Mouse (Mus musculus) MEL (cell line): Measurements from ENCODE around the gene Syk. TPM values are rescaled to one million over a fixed set of nuclear protein-coding genes. Genes with fewer than 3 reads are reported as not detected.
A peak's percentile ranks its signal among the peaks of the same experiment; 100 is the strongest.

ENCODE experiments used
- DNase-seq: peaks from one replicate; pipeline ENCODE4 v3.0.0; 2011; ENCODE audit warnings: low read depth, low spot score
- H3K27ac ChIP-seq: 2 replicates; pipeline ENCODE4 v1.5.1; 2012; ENCODE audit warnings: low read depth, mild to moderate bottlenecking, control low read depth, low read length, moderate library complexity; ENCODE audit not compliant: control insufficient read depth
- H3K27me3 ChIP-seq, 2 experiments: fragments of 150-350 bp in 1 of 2; sonication (generic) in 1 of 2; 2 replicates each; pipeline ENCODE4 v1.6.1; 2012; ENCODE audit warnings: low read length in 2 of 2, mild to moderate bottlenecking in 2 of 2, improper control_type of control experiment in 1 of 2, moderate library complexity in 1 of 2; ENCODE audit not compliant: insufficient read depth in 2 of 2, control insufficient read depth in 1 of 2
- H3K36me3 ChIP-seq, 2 experiments: 2 replicates each; pipeline ENCODE4 v1.6.1; 2012 to 2014; ENCODE audit warnings: low read length in 2 of 2, improper control_type of control experiment in 1 of 2, inconsistent platforms in 1 of 2, mild to moderate bottlenecking in 1 of 2; ENCODE audit not compliant: insufficient read depth in 2 of 2, control insufficient read depth in 1 of 2
- H3K4me1 ChIP-seq, 2 experiments: fragments of 150-350 bp in 1 of 2; sonication (generic) in 1 of 2; 2 replicates each; pipeline ENCODE4 v1.6.1; 2012; ENCODE audit warnings: low read length in 2 of 2, improper control_type of control experiment in 1 of 2, mild to moderate bottlenecking in 1 of 2; ENCODE audit not compliant: insufficient read depth in 2 of 2, control insufficient read depth in 1 of 2
- H3K4me3 ChIP-seq, 2 experiments: fragments of 150-350 bp in 1 of 2; sonication (generic) in 1 of 2; 2 replicates each; pipeline ENCODE4 v1.5.1; 2012; ENCODE audit warnings: low read depth in 2 of 2, low read length in 2 of 2, mild to moderate bottlenecking in 2 of 2, moderate library complexity in 2 of 2, control low read depth in 1 of 2, improper control_type of control experiment in 1 of 2; ENCODE audit not compliant: control insufficient read depth in 1 of 2, insufficient read depth in 1 of 2
- H3K79me2 ChIP-seq: 2 replicates; pipeline ENCODE4 v1.6.1; 2012; ENCODE audit warnings: mild to moderate bottlenecking, low read length, moderate library complexity; ENCODE audit not compliant: control insufficient read depth, poor library complexity, insufficient read depth
- H3K9ac ChIP-seq: 2 replicates; pipeline ENCODE4 v1.6.1; 2012; ENCODE audit warnings: low read depth, mild to moderate bottlenecking, control low read depth, low read length, moderate library complexity; ENCODE audit not compliant: control insufficient read depth, poor library complexity, severe bottlenecking
- H3K9me3 ChIP-seq: fragments of 150-350 bp; sonication (generic); replicated peaks from 2 replicates; pipeline ENCODE4 v1.6.1; 2012; ENCODE audit warnings: mild to moderate bottlenecking, low read length, improper control_type of control experiment, moderate library complexity; ENCODE audit not compliant: insufficient read depth
- BHLHE40 ChIP-seq: IDR thresholded peaks from 2 replicates; pipeline ENCODE4 v1.6.1; 2012; ENCODE audit warnings: low read depth, mild to moderate bottlenecking, inconsistent platforms, low read length, improper control_type of control experiment, borderline replicate concordance
- CHD2 ChIP-seq: IDR thresholded peaks from 2 replicates; pipeline ENCODE4 v1.6.1; 2011; ENCODE audit warnings: low read length, improper control_type of control experiment
- ELF1 ChIP-seq: IDR thresholded peaks from 2 replicates; pipeline ENCODE4 v1.6.1; 2014; ENCODE audit warnings: low read depth, mild to moderate bottlenecking, inconsistent platforms, low read length, improper control_type of control experiment, moderate library complexity
- EP300 ChIP-seq, 2 experiments: IDR thresholded peaks; 2 replicates each; pipeline ENCODE4 v1.6.1; 2011; ENCODE audit warnings: improper control_type of control experiment in 2 of 2, low read length in 2 of 2, low read depth in 1 of 2, mild to moderate bottlenecking in 1 of 2
- ETS1 ChIP-seq: IDR thresholded peaks from 2 replicates; pipeline ENCODE4 v1.6.1; 2012; ENCODE audit warnings: low read depth, mild to moderate bottlenecking, inconsistent platforms, low read length, improper control_type of control experiment, moderate library complexity
- GABPA ChIP-seq: IDR thresholded peaks from 2 replicates; pipeline ENCODE4 v1.6.1; 2012; ENCODE audit warnings: low read depth, mild to moderate bottlenecking, inconsistent platforms, low read length, improper control_type of control experiment, moderate library complexity
- GATA1 ChIP-seq: IDR thresholded peaks from 2 replicates; pipeline ENCODE4 v1.6.1; 2011; ENCODE audit warnings: low read depth, low read length, improper control_type of control experiment
- JUND ChIP-seq: IDR thresholded peaks from 2 replicates; pipeline ENCODE4 v1.6.1; 2011; ENCODE audit warnings: low read depth, mild to moderate bottlenecking, improper control_type of control experiment, low read length
- MEF2A ChIP-seq: IDR thresholded peaks from 2 replicates; pipeline ENCODE4 v1.6.1; 2014; ENCODE audit warnings: low read depth, mild to moderate bottlenecking, inconsistent platforms, low read length, improper control_type of control experiment; ENCODE audit not compliant: poor library complexity, insufficient replicate concordance, severe bottlenecking; ENCODE audit errors: extremely low read depth
- MXI1 ChIP-seq: IDR thresholded peaks from 2 replicates; pipeline ENCODE4 v1.6.1; 2011; ENCODE audit warnings: mild to moderate bottlenecking, low read depth, low read length, improper control_type of control experiment
- MYB ChIP-seq: IDR thresholded peaks from 2 replicates; pipeline ENCODE4 v1.6.1; 2011; ENCODE audit warnings: mild to moderate bottlenecking, low read depth, low read length, improper control_type of control experiment
- MYC ChIP-seq: IDR thresholded peaks from 2 replicates; pipeline ENCODE4 v1.6.1; 2011; ENCODE audit warnings: low read depth, mild to moderate bottlenecking, low read length, improper control_type of control experiment, moderate library complexity
- POLR2A ChIP-seq, 2 experiments: IDR thresholded peaks; 2 replicates each; pipeline ENCODE4 v1.6.1; 2011 to 2012; ENCODE audit warnings: low read length in 2 of 2, mild to moderate bottlenecking in 2 of 2, control low read depth in 1 of 2, improper control_type of control experiment in 1 of 2, low read depth in 1 of 2, moderate library complexity in 1 of 2; ENCODE audit not compliant: control insufficient read depth in 1 of 2, insufficient read depth in 1 of 2, poor library complexity in 1 of 2
- POLR2AphosphoS2 ChIP-seq: IDR thresholded peaks from 2 replicates; pipeline ENCODE4 v1.6.1; 2011; ENCODE audit warnings: low read length, improper control_type of control experiment
- RCOR1 ChIP-seq: IDR thresholded peaks from 2 replicates; pipeline ENCODE4 v1.6.1; 2012; ENCODE audit warnings: low read depth, mild to moderate bottlenecking, inconsistent platforms, low read length, improper control_type of control experiment
- SIN3A ChIP-seq: IDR thresholded peaks from 2 replicates; pipeline ENCODE4 v1.6.1; 2012; ENCODE audit warnings: low read length, improper control_type of control experiment, inconsistent platforms
- TBP ChIP-seq: IDR thresholded peaks from 2 replicates; pipeline ENCODE4 v1.8.0; 2011; ENCODE audit warnings: low read depth, low read length, improper control_type of control experiment
- TCF12 ChIP-seq: IDR thresholded peaks from 2 replicates; pipeline ENCODE4 v1.6.1; 2014; ENCODE audit warnings: low read depth, mild to moderate bottlenecking, inconsistent platforms, low read length, improper control_type of control experiment, moderate library complexity
- USF1 ChIP-seq: IDR thresholded peaks from 2 replicates; pipeline ENCODE4 v1.6.1; 2014; ENCODE audit warnings: low read depth, mild to moderate bottlenecking, inconsistent platforms, low read length, improper control_type of control experiment, moderate library complexity
- ZC3H11A ChIP-seq: IDR thresholded peaks from 2 replicates; pipeline ENCODE4 v1.6.1; 2012; ENCODE audit warnings: low read depth, mild to moderate bottlenecking, inconsistent platforms, low read length, improper control_type of control experiment
- ZKSCAN1 ChIP-seq: IDR thresholded peaks from 2 replicates; pipeline ENCODE4 v1.6.1; 2012; ENCODE audit warnings: low read depth, mild to moderate bottlenecking, inconsistent platforms, low read length, improper control_type of control experiment, moderate library complexity
- polyA plus RNA-seq, 2 experiments: library from polyadenylated mRNA; stranded (reverse) in 1 of 2; unstranded in 1 of 2; fragments of >175 nt in 1 of 2; fragments of >200 nt in 1 of 2; gene quantifications; 2 replicates each; pipeline versions ENCODE4 v1.2.1 to v1.2.4; 2012; ENCODE audit warnings: low replicate concordance in 2 of 2, low read depth in 1 of 2; ENCODE audit not compliant: insufficient read length in 2 of 2, insufficient read depth in 1 of 2, missing spikeins in 1 of 2
- total RNA-seq: library from RNA; depleted of rRNA; stranded (reverse); fragments of 300-350 nt; gene quantifications from 2 replicates; pipeline ENCODE4 v1.2.3, GENCODE M21; 2012

The Syk gene
- total and polyA plus RNA-seq, 3 experiments = 14.4 to 23.8 TPM; not detected in 1

DNA sequence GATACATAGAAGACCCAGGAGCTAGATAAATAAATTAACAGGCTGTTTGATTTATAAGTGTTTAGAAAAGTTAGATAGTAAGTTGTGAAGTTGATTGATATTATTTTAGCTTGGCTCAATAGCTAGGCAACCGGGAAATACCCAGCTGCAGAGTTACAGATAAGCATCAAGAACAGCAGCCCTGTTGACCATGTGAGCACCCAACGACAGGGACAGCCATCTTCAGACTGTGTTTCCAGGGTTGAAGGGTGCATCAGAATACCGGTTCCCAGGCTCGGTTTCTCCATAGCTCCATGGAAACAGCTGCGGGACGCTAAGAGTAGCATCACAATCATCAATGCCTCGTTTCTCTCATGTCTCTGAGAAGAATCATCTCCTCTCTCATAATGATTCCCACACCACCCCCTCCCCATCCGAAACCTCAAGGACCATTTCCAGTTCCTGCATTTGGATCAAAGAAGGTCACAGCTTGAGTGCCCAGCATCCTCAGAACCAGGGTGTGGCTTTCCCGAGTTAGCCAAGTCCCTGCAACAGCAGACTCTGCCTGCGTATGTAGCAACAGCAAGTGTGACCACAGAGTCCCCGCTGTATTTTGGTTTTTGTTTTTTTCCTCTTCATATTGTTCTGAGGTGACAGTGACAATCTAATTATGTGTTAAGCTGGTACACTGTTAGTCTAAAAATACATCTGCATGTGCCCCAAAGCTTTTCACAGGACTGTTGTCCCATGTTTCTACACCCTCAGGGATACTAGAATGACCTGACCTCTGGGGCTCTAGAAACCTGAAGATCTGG is 11.2 kb upstream of the Syk start (continued):
- no peak for TF ChIP-seq USF1
- TF ChIP-seq EP300 (IDR thresholded peaks at IDR 0.05; ENCODE audit: low read depth in 1 of 2, low read length in 2 of 2) = no peak
- TF ChIP-seq GABPA = no peak
- no peak for TF ChIP-seq POLR2A (IDR thresholded peaks at IDR 0.05; ENCODE audit: control insufficient read depth in 1 of 2, insufficient read depth in 1 of 2, low read depth in 1 of 2, low read length in 2 of 2, poor library complexity in 1 of 2)

DNA sequence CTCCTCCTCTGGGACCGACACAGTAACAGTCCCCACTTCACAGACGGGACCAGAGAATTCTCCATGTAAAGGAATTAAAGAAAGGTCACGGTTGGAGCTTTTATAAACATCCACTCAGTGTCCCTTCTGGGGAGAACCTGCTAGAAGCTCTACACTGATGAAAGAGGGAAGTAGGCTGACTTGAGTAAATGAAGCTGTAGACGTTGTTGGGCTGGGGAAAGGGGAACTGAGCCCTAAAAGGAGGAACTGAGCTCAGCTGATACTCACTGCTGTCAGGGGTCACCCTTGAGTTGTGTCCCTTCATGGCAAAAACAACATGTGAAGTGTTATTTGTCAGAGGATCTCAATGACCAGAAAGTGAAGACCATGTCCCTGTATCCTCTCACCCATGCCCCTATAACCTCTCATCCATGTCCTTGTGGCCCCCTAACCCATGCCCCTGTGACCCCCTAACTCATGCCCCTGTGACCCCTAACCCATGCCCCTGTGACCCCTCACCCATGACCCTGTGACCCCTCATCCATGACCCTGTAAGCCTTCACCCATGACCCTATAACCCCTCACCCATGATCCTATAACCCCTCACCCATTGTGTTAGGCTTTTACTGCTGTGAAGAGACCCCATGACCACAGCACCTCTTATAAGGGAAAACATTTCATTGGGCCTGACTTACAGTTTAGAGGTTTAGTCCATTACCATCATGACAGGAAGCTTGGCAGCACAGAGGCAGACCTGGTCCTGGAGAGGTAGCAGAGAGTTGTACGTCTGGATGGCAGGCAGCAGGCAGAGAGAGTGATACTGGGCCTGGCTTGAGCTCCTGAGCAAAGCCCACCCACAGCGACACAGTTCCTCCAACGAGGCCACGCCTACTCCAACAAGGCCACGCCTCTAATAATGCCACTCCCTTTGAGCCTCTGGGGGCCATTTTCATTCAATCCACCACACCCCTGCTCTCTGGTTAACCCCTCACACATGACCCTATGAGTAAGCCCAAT is 10.2 kb upstream of the Syk start:
- Histone ChIP-seq H3K27ac (peak overlapping the region; percentile 76), H3K4me3 (peak overlapping the region; percentile 26 to 42), H3K9ac (peak overlapping the region; percentile 53), H3K36me3 (peaks cover 0 to 6% of the 10 kb centered on the region in 2 experiments; a peak in 2 of 4 replicates), H3K4me1 (peaks cover 2 to 17% of the 10 kb centered on the region in 2 experiments; a peak in 3 of 4 replicates), H3K9me3 (no peaks in the 10 kb centered on the region), H3K79me2 (no peaks in the 10 kb centered on the region), H3K27me3 (no peaks in the 10 kb centered on the region)
- peak; percentile 94 for DNase-seq
- TF ChIP-seq SIN3A (peak; percentile 82; the same call in 1 of the 2 replicates), JUND (no peak), ETS1 (peak; percentile 95), EP300 (IDR thresholded peaks at IDR 0.05; ENCODE audit: low read depth in 1 of 2, low read length in 2 of 2) (peak; percentile 55 to 93), TCF12 (no peak), GATA1 (no peak), RCOR1 (0 out of 2 replicates have a peak, but pooled peaks have one; percentile 18), MYB (no peak), MYC (no peak), TBP (peak; percentile 45; the same call in 1 of the 2 replicates), CHD2 (no peak), ELF1 (no peak), ZC3H11A (no peak), POLR2AphosphoS2 (no peak), ZKSCAN1 (no peak), MXI1 (no peak; the same call in 1 of the 2 replicates), GABPA (no peak), MEF2A (no peak), BHLHE40 (no peak)
